16 mouse cellular contexts compared by ENCODE assay signal in genomic region chr1:180252656-180253190, GRCm38 (mm10).
"Had no signal": no experiment of that assay in that cellular context is flagged by ENCODE, and none has a peak within 500 bp of the region (broad histone marks: within the 10 kb centered on the region; RNA-seq: fewer than 3 reads in every experiment).

No protein-coding gene starts in this region.

- DNase-seq: kidney, adult 2 months; left cerebral cortex, postnatal 4 days; lung, adult 18-20 months; lung, postnatal 10 days; lung, postnatal 36 days; right cerebral cortex, postnatal 4 days; thymus, adult 18-20 months; thymus, postnatal 36 days had no signal

- H3K27me3 ChIP-seq: lung, embryonic 15.5 days; megakaryocyte, embryonic 14.5 days had no signal

- H3K27ac ChIP-seq: kidney, postnatal 0 days; limb, embryonic 12.5 days; limb, embryonic 15.5 days; lung, embryonic 15.5 days; midbrain, embryonic 10.5 days; midbrain, embryonic 13.5 days had no signal

- H3K4me3 ChIP-seq: limb, embryonic 12.5 days; limb, embryonic 15.5 days; lung, embryonic 15.5 days; megakaryocyte, embryonic 14.5 days; midbrain, embryonic 10.5 days; midbrain, embryonic 13.5 days; myocyte had no signal

- H3K36me3 ChIP-seq: limb, embryonic 12.5 days; limb, embryonic 15.5 days; lung, embryonic 15.5 days; midbrain, embryonic 10.5 days; midbrain, embryonic 13.5 days had no signal
